Mouse (Mus musculus): ENCODE data around the gene Pde4dip.

DNA sequence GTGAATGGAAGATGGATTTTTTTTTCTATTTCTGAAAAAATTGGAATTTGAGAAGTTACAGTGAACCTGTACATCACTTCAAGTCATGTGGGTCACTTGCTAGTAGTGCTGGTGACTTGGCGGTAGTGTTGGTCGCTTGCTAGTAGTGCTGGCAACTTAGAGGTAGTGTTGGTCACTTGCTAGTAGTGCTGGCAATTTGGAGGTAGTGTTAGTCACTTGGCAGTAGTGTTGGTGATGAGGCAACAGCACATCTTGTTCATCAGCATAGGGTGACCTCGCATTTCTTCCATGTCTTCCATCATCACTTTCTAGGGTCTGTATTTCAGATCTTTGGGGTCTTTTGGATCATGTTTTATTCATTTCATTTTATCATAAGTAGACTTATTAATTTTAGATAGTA, 212.4 kb downstream of the Pde4dip start:
- TF ChIP-seq CTCF (IDR thresholded peaks at IDR 0.05; ENCODE audit: insufficient read depth, low read depth, low read length) = no peak
- TF ChIP-seq POLR2A (IDR thresholded peaks at IDR 0.05; ENCODE audit: insufficient read depth, low read depth, low read length) = no peak

All from olfactory bulb, adult 2 months (tissue).